Mouse (Mus musculus) MEL (cell line): ENCODE results near the gene Trim14.

Experiments used
- CTCF ChIP-seq, 3 experiments: IDR thresholded peaks in 2 of 3; conservative IDR thresholded peaks in 1 of 3; 2 replicates each; pipeline ENCODE4 v1.5.1; 2011 to 2012; ENCODE audit warnings: low read length in 3 of 3, low read depth in 2 of 3, mild to moderate bottlenecking in 2 of 3, improper control_type of control experiment in 1 of 3, inconsistent platforms in 1 of 3, mixed read lengths in 1 of 3, moderate library complexity in 1 of 3; ENCODE audit not compliant: control insufficient read depth in 1 of 3, insufficient read depth in 1 of 3, poor library complexity in 1 of 3, severe bottlenecking in 1 of 3
- ELF1 ChIP-seq: IDR thresholded peaks from 2 replicates; pipeline ENCODE4 v1.6.1; 2014; ENCODE audit warnings: low read depth, mild to moderate bottlenecking, inconsistent platforms, low read length, improper control_type of control experiment, moderate library complexity
- EP300 ChIP-seq, 2 experiments: IDR thresholded peaks; 2 replicates each; pipeline ENCODE4 v1.6.1; 2011; ENCODE audit warnings: improper control_type of control experiment in 2 of 2, low read length in 2 of 2, low read depth in 1 of 2, mild to moderate bottlenecking in 1 of 2
- ETS1 ChIP-seq: IDR thresholded peaks from 2 replicates; pipeline ENCODE4 v1.6.1; 2012; ENCODE audit warnings: low read depth, mild to moderate bottlenecking, inconsistent platforms, low read length, improper control_type of control experiment, moderate library complexity
- GABPA ChIP-seq: IDR thresholded peaks from 2 replicates; pipeline ENCODE4 v1.6.1; 2012; ENCODE audit warnings: low read depth, mild to moderate bottlenecking, inconsistent platforms, low read length, improper control_type of control experiment, moderate library complexity
- KAT2A ChIP-seq: conservative IDR thresholded peaks from 2 replicates; pipeline ENCODE4 v1.6.1; 2012; ENCODE audit warnings: low read depth, low read length, improper control_type of control experiment, inconsistent platforms
- MAFK ChIP-seq: IDR thresholded peaks from 2 replicates; pipeline ENCODE4 v1.6.1; 2011; ENCODE audit warnings: low read depth, mild to moderate bottlenecking, low read length, improper control_type of control experiment, borderline replicate concordance
- MEF2A ChIP-seq: IDR thresholded peaks from 2 replicates; pipeline ENCODE4 v1.6.1; 2014; ENCODE audit warnings: low read depth, mild to moderate bottlenecking, inconsistent platforms, low read length, improper control_type of control experiment; ENCODE audit not compliant: poor library complexity, insufficient replicate concordance, severe bottlenecking; ENCODE audit errors: extremely low read depth
- MXI1 ChIP-seq: IDR thresholded peaks from 2 replicates; pipeline ENCODE4 v1.6.1; 2011; ENCODE audit warnings: mild to moderate bottlenecking, low read depth, low read length, improper control_type of control experiment
- POLR2A ChIP-seq, 2 experiments: IDR thresholded peaks; 2 replicates each; pipeline ENCODE4 v1.6.1; 2011 to 2012; ENCODE audit warnings: low read length in 2 of 2, mild to moderate bottlenecking in 2 of 2, control low read depth in 1 of 2, improper control_type of control experiment in 1 of 2, low read depth in 1 of 2, moderate library complexity in 1 of 2; ENCODE audit not compliant: control insufficient read depth in 1 of 2, insufficient read depth in 1 of 2, poor library complexity in 1 of 2
- POLR2AphosphoS2 ChIP-seq: IDR thresholded peaks from 2 replicates; pipeline ENCODE4 v1.6.1; 2011; ENCODE audit warnings: low read length, improper control_type of control experiment
- RCOR1 ChIP-seq: IDR thresholded peaks from 2 replicates; pipeline ENCODE4 v1.6.1; 2012; ENCODE audit warnings: low read depth, mild to moderate bottlenecking, inconsistent platforms, low read length, improper control_type of control experiment
- TCF12 ChIP-seq: IDR thresholded peaks from 2 replicates; pipeline ENCODE4 v1.6.1; 2014; ENCODE audit warnings: low read depth, mild to moderate bottlenecking, inconsistent platforms, low read length, improper control_type of control experiment, moderate library complexity

DNA sequence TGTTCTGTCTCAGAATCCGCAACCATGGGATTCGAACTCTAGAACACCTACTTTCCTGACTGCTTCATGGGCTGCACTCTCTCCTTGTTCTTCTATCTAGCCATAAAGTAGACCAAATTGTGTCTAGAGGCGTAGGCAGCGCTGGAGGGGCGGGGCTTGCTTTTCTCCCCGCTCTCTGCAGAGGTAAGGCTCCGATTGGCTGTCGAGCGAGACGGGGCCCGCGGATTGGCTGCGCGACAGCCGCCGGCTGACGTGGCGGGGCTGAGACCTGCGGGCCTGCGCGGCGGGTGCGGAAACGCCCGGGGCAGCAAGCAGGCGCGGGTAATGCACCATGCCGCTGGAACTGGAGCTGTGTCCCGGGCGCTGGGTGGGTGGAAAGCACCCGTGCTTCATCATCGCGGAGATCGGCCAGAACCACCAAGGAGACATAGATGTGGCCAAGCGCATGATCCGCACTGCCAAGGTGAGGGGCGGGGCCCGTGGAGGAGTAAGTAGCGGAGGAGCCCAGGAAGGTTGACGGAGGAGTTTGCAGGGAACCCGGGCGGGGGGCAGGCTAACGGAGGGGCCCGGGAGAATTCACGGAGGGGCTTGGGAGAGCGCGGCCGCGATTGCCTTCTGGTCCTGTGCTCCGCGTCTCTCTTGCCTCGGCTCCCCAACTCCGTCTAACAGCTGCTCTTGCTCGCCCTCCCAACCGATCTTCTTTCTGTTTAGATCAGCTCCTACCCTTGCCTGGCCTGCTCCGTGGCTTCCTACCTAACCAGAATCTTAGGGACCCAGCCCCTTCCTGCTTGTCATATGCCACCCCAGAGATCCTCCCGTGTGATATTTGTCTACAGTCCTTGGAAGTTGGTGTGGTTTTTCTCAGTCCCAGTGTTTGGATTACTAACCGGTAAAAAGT, 46.7 kb downstream of the Trim14 start, which contains the start of gene Nans:
- TF ChIP-seq POLR2AphosphoS2: peak; percentile 81; the same call in 1 of the 2 replicates
- TF ChIP-seq RCOR1: 0 out of 2 replicates have a peak, but pooled peaks have one; percentile 33
- TF ChIP-seq ETS1: peak; percentile 32; the same call in 1 of the 2 replicates
- no peak for TF ChIP-seq GABPA
- TF ChIP-seq CTCF (IDR thresholded peaks at IDR 0.05 in 2 of 3, conservative IDR thresholded peaks at IDR 0.05 in 1 of 3; ENCODE audit: control insufficient read depth in 1 of 3, insufficient read depth in 1 of 3, low read depth in 2 of 3, low read length in 3 of 3, poor library complexity in 1 of 3, severe bottlenecking in 1 of 3): no peak
- TF ChIP-seq ELF1: peak; percentile 78
- no peak for TF ChIP-seq MAFK
- TF ChIP-seq POLR2A (IDR thresholded peaks at IDR 0.05; ENCODE audit: control insufficient read depth in 1 of 2, insufficient read depth in 1 of 2, low read depth in 1 of 2, low read length in 2 of 2, poor library complexity in 1 of 2): peak; percentile 76 to 89
- peak; percentile 50; the same call in 1 of the 2 replicates for TF ChIP-seq TCF12
- no peak; the same call in 1 of the 2 replicates for TF ChIP-seq KAT2A
- TF ChIP-seq EP300 (IDR thresholded peaks at IDR 0.05; ENCODE audit: low read depth in 1 of 2, low read length in 2 of 2): no peak
- peak; percentile 90 for TF ChIP-seq MXI1
- no peak for TF ChIP-seq MEF2A
